Mouse (Mus musculus) kidney, adult 2 months (tissue): ENCODE measurements around the gene Lypd8.

Experiments
- CTCF ChIP-seq: fragments of 200-500 bp; conservative IDR thresholded peaks from 2 replicates; pipeline ENCODE4 v1.5.1; 2011; ENCODE audit warnings: low read depth, mild to moderate bottlenecking, control low read depth, low read length, moderate library complexity, mixed read lengths; ENCODE audit not compliant: insufficient read depth, insufficient read length
- POLR2A ChIP-seq: fragments of 200-500 bp; IDR thresholded peaks from one replicate; pipeline ENCODE4 v1.6.1; 2011; ENCODE audit warnings: low read depth, low read length, control low read depth

GRCm38 (mm10) chr11:58399985-58400645, 21.3 kb downstream of the Lypd8 start:
- TF ChIP-seq CTCF = no peak
- TF ChIP-seq POLR2A = no peak
